Mouse (Mus musculus) brain, embryonic 14.5 days (tissue): ENCODE data around the gene Adamts9. TPM values are rescaled to one million over a fixed set of nuclear protein-coding genes. Genes with fewer than 3 reads are reported as not detected.

Experiments
- DNase-seq: peaks from one replicate; pipeline ENCODE4 v3.0.0-alpha.2; 2011; ENCODE audit warnings: low read depth
- CTCF ChIP-seq: fragments of 200-500 bp; IDR thresholded peaks from 2 replicates; pipeline ENCODE4 v1.5.1; 2012; ENCODE audit warnings: inconsistent platforms, mild to moderate bottlenecking, moderate library complexity, borderline replicate concordance; ENCODE audit not compliant: insufficient read depth, insufficient read length; ENCODE audit errors: extremely low read depth
- POLR2A ChIP-seq: fragments of 200-500 bp; IDR thresholded peaks from 2 replicates; pipeline ENCODE4 v1.6.1; 2012; ENCODE audit warnings: mild to moderate bottlenecking, inconsistent platforms, borderline replicate concordance; ENCODE audit not compliant: poor library complexity, insufficient read depth, insufficient read length, severe bottlenecking; ENCODE audit errors: extremely low read depth
- polyA plus RNA-seq: library from polyadenylated mRNA; depleted of rRNA; stranded (reverse); fragments of >200 nt; gene quantifications from 2 replicates; pipeline ENCODE4 v1.2.3, GENCODE M21; 2012

Adamts9 gene
- polyA plus RNA-seq, 1 experiment = 4.2 TPM

GRCm38 (mm10) chr6:92875340-92875739 is 68.0 kb downstream of the Adamts9 start:
- no peak for DNase-seq
- TF ChIP-seq CTCF (no peak), POLR2A (no peak)

- no peak for DNase-seq
- TF ChIP-seq CTCF = no peak
- no peak for TF ChIP-seq POLR2A
Measured at GRCm38 (mm10) chr6:92874854-92875253, 68.4 kb downstream of the Adamts9 start.

GRCm38 (mm10) chr6:92872766-92873165 is 70.5 kb downstream of the Adamts9 start:
- TF ChIP-seq CTCF (no peak), POLR2A (no peak)
- DNase-seq = no peak

- no peak for DNase-seq
- no peak for TF ChIP-seq CTCF
- no peak for TF ChIP-seq POLR2A
Measured at GRCm38 (mm10) chr6:92871813-92872212, 71.5 kb downstream of the Adamts9 start.

- DNase-seq = no peak
- TF ChIP-seq POLR2A (no peak), CTCF (no peak)
Measured at GRCm38 (mm10) chr6:92869582-92870219, 73.6 kb downstream of the Adamts9 start.

GRCm38 (mm10) chr6:92869089-92869581 is 74.2 kb downstream of the Adamts9 start, which contains the start of gene Gm15737:
Gene Gm15737 (plus strand): TSS chr6:92869357.
- DNase-seq = no peak
- no peak for TF ChIP-seq CTCF
- TF ChIP-seq POLR2A = no peak

GRCm38 (mm10) chr6:92862599-92862998 is 80.7 kb downstream of the Adamts9 start:
- no peak for DNase-seq
- TF ChIP-seq CTCF = no peak
- no peak for TF ChIP-seq POLR2A

GRCm38 (mm10) chr6:92860285-92860912 is 82.9 kb downstream of the Adamts9 start:
- TF ChIP-seq CTCF = no peak
- no peak for TF ChIP-seq POLR2A

GRCm38 (mm10) chr6:92858721-92859510 is 84.4 kb downstream of the Adamts9 start:
- TF ChIP-seq POLR2A = no peak
- no peak for DNase-seq

More at GRCm38 (mm10) chr6:92860285-92860912, 82.9 kb downstream of the Adamts9 start:
- no peak for DNase-seq

- TF ChIP-seq POLR2A (no peak), CTCF (no peak)
- no peak for DNase-seq
Measured at GRCm38 (mm10) chr6:92857761-92858160, 85.5 kb downstream of the Adamts9 start.

GRCm38 (mm10) chr6:92854873-92855272 is 88.4 kb downstream of the Adamts9 start:
- no peak for DNase-seq
- no peak for TF ChIP-seq POLR2A
- no peak for TF ChIP-seq CTCF
